Mouse (Mus musculus) ES-E14 (cell line): Measurements from ENCODE around the gene Brd1. TPM values are rescaled to one million over a fixed set of nuclear protein-coding genes. Genes with fewer than 3 reads are reported as not detected.

ENCODE experiments used
- DNase-seq: peaks from one replicate; pipeline ENCODE4 v3.0.0-alpha.2; 2013; ENCODE audit warnings: low read depth, low spot score
- H3K27ac ChIP-seq: 2 replicates; pipeline ENCODE4 v1.5.1; 2012; ENCODE audit warnings: low read depth, mild to moderate bottlenecking, low read length, moderate library complexity, mixed read lengths; ENCODE audit not compliant: poor library complexity, insufficient read depth, severe bottlenecking
- H3K36me3 ChIP-seq: 2 replicates; pipeline ENCODE4 v1.6.1; 2012; ENCODE audit warnings: mild to moderate bottlenecking, low read length, moderate library complexity, mixed read lengths; ENCODE audit not compliant: control insufficient read depth, poor library complexity, insufficient read depth, severe bottlenecking
- H3K4me1 ChIP-seq, 2 experiments: fragments of 150-350 bp in 1 of 2; sonication (generic) in 1 of 2; 2 replicates each; pipeline ENCODE4 v1.6.1; 2012; ENCODE audit warnings: low read length in 2 of 2, mild to moderate bottlenecking in 1 of 2, mixed read lengths in 1 of 2; ENCODE audit not compliant: control insufficient read depth in 2 of 2, insufficient read depth in 2 of 2, poor library complexity in 1 of 2
- H3K4me3 ChIP-seq, 2 experiments: fragments of 150-350 bp in 1 of 2; sonication (generic) in 1 of 2; 2 replicates each; pipeline ENCODE4 v1.5.1; 2012; ENCODE audit warnings: low read length in 2 of 2, low read depth in 1 of 2, mild to moderate bottlenecking in 1 of 2, mixed read lengths in 1 of 2; ENCODE audit not compliant: insufficient read depth in 1 of 2, poor library complexity in 1 of 2, severe bottlenecking in 1 of 2
- H3K9ac ChIP-seq: 2 replicates; pipeline ENCODE4 v1.6.1; 2012; ENCODE audit warnings: low read depth, mild to moderate bottlenecking, low read length, mixed read lengths; ENCODE audit not compliant: poor library complexity, insufficient read depth, severe bottlenecking
- H3K9me3 ChIP-seq: fragments of 150-350 bp; sonication (generic); 2 replicates; pipeline ENCODE4 v1.6.1; 2012; ENCODE audit warnings: low read depth, mild to moderate bottlenecking, low read length; ENCODE audit not compliant: control insufficient read depth, insufficient read depth
- CHD2 ChIP-seq: IDR thresholded peaks from 2 replicates; pipeline ENCODE4 v1.6.1; 2014; ENCODE audit warnings: mild to moderate bottlenecking, low read depth, low read length, inconsistent platforms
- HCFC1 ChIP-seq: IDR thresholded peaks from 2 replicates; pipeline ENCODE4 v1.6.1; 2012; ENCODE audit warnings: low read length, inconsistent platforms, borderline replicate concordance; ENCODE audit not compliant: insufficient read depth
- MAFK ChIP-seq: IDR thresholded peaks from 2 replicates; pipeline ENCODE4 v1.6.1; 2014; ENCODE audit warnings: mild to moderate bottlenecking, low read depth, low read length, inconsistent platforms; ENCODE audit not compliant: insufficient read depth
- ZC3H11A ChIP-seq: IDR thresholded peaks from 2 replicates; pipeline ENCODE4 v1.6.1; 2012; ENCODE audit warnings: low read depth, mild to moderate bottlenecking, inconsistent platforms, low read length, borderline replicate concordance
- ZNF384 ChIP-seq: IDR thresholded peaks from 2 replicates; pipeline ENCODE4 v1.6.1; 2012; ENCODE audit warnings: low read depth, low read length, inconsistent platforms
- in situ Hi-C, 2 experiments: fragments of 600-800 bp; cut with MboI; formaldehyde crosslinking; loops; one replicate each; pipeline ENCODE4 v1.15.1; 2025; ENCODE audit warnings: low sequenced_read_pairs in 2 of 2, inconsistent platforms in 1 of 2; ENCODE audit not compliant: unreplicated experiment in 2 of 2
- total RNA-seq: library from RNA; depleted of rRNA; stranded (reverse); fragments of 300-350 nt; gene quantifications from 2 replicates; pipeline ENCODE4 v1.2.3, GENCODE M21; 2012; rRNA removed

The Brd1 gene
- total RNA-seq, 1 experiment = 54.2 TPM

DNA sequence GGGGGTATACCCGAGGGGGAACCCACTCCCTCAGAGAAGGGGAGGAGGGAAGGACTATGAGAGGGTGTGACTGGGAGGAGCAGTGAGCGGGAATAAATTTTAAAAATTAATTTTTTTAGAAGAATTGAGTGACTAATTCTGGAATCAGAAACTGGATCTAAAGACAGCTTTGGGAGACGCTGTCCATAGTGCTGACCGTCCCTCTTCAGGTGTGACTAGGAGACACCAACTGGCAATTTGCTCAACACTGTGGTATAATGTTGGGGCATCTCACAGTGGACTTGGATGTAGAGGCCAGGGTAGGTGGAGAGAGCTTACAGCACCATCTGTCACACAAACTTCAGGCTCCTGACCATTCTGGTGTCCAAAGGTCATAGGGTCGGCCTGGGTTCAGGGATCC lies 82.0 kb downstream of the Brd1 start:
- TF ChIP-seq MAFK (no peak), HCFC1 (no peak), ZNF384 (no peak), CHD2 (no peak), ZC3H11A (no peak)
- no peak overlapping the region for H3K27ac ChIP-seq
- no peak for DNase-seq
- H3K4me3 ChIP-seq = no peak overlapping the region
- H3K36me3 ChIP-seq = no peaks in the 10 kb centered on the region
- H3K4me1 ChIP-seq = no peaks in the 10 kb centered on the region
- in situ Hi-C loops = no loop called here
- H3K9ac ChIP-seq = no peak overlapping the region
- no peaks in the 10 kb centered on the region for H3K9me3 ChIP-seq

DNA sequence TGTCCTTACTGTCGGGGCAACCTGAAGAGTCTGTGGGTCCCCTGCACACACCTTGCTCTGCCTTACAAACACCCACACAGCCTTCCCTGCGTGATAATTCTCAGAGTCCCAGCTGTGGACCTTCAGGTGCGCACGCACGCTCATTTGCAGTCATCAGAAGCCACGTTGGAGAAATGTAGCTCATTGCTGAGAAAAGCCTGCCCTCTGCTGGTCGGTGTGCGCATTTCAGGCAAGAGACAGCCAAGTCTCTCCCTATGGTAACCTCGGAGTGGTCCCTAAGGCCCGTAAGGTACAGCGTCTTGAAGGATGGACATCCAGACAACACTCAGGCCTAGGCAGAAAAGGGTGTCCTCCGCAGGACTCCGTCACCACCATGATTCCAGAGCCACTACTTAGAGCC lies 83.0 kb downstream of the Brd1 start:
- H3K4me1 ChIP-seq = no peaks in the 10 kb centered on the region
- H3K4me3 ChIP-seq = no peak overlapping the region
- no peaks in the 10 kb centered on the region for H3K9me3 ChIP-seq
- no peaks in the 10 kb centered on the region for H3K36me3 ChIP-seq
- no peak overlapping the region for H3K27ac ChIP-seq
- no peak overlapping the region for H3K9ac ChIP-seq
- TF ChIP-seq CHD2 (no peak), ZC3H11A (peak; percentile 47; the same call in 1 of the 2 replicates)
- in situ Hi-C loops = no loop called here
- peak; percentile 56 for DNase-seq

Other genes with a start within 250 kb of the Brd1 start
- gene Zdhhc25, start 133.9 kb downstream of the Brd1 start, total RNA-seq = not detected in 2 replicates
- 32.9 and 43.6 TPM in 2 replicates for gene Zbed4, start 17.4 kb upstream of the Brd1 start, total RNA-seq
- 17.0 and 17.8 TPM in 2 replicates for gene Alg12, start 85.1 kb upstream of the Brd1 start, total RNA-seq
- 324 and 328 TPM in 2 replicates for gene Creld2, start 85.4 kb upstream of the Brd1 start, total RNA-seq
- 159 and 169 TPM in 2 replicates for gene Pim3, start 128.0 kb upstream of the Brd1 start, total RNA-seq
- 0.11 and 0.13 TPM in 2 replicates for gene Ttll8, start 220.2 kb upstream of the Brd1 start, total RNA-seq
- gene Mlc1, start 244.8 kb upstream of the Brd1 start, total RNA-seq = 0.32 and 0.36 TPM in 2 replicates
- 26.7 and 34.4 TPM in 2 replicates for gene Mov10l1, start 248.7 kb upstream of the Brd1 start, total RNA-seq